Mouse (Mus musculus) ES-E14 (cell line): ENCODE measurements at regions not wholly inside any gene's neighbourhood (a gene's known extent, or its start where the extent isn't known, plus 50 kb on each side); places are given as distances from the start of the nearest gene placed in this dataset.

ENCODE experiments used
- DNase-seq: peaks from one replicate; pipeline ENCODE4 v3.0.0-alpha.2; 2013; ENCODE audit warnings: low read depth, low spot score
- H3K27ac ChIP-seq: 2 replicates; pipeline ENCODE4 v1.5.1; 2012; ENCODE audit warnings: low read depth, mild to moderate bottlenecking, low read length, moderate library complexity, mixed read lengths; ENCODE audit not compliant: poor library complexity, insufficient read depth, severe bottlenecking
- H3K36me3 ChIP-seq: 2 replicates; pipeline ENCODE4 v1.6.1; 2012; ENCODE audit warnings: mild to moderate bottlenecking, low read length, moderate library complexity, mixed read lengths; ENCODE audit not compliant: control insufficient read depth, poor library complexity, insufficient read depth, severe bottlenecking
- H3K4me1 ChIP-seq, 2 experiments: fragments of 150-350 bp in 1 of 2; sonication (generic) in 1 of 2; 2 replicates each; pipeline ENCODE4 v1.6.1; 2012; ENCODE audit warnings: low read length in 2 of 2, mild to moderate bottlenecking in 1 of 2, mixed read lengths in 1 of 2; ENCODE audit not compliant: control insufficient read depth in 2 of 2, insufficient read depth in 2 of 2, poor library complexity in 1 of 2
- H3K4me3 ChIP-seq, 2 experiments: fragments of 150-350 bp in 1 of 2; sonication (generic) in 1 of 2; 2 replicates each; pipeline ENCODE4 v1.5.1; 2012; ENCODE audit warnings: low read length in 2 of 2, low read depth in 1 of 2, mild to moderate bottlenecking in 1 of 2, mixed read lengths in 1 of 2; ENCODE audit not compliant: insufficient read depth in 1 of 2, poor library complexity in 1 of 2, severe bottlenecking in 1 of 2
- H3K9ac ChIP-seq: 2 replicates; pipeline ENCODE4 v1.6.1; 2012; ENCODE audit warnings: low read depth, mild to moderate bottlenecking, low read length, mixed read lengths; ENCODE audit not compliant: poor library complexity, insufficient read depth, severe bottlenecking
- H3K9me3 ChIP-seq: fragments of 150-350 bp; sonication (generic); 2 replicates; pipeline ENCODE4 v1.6.1; 2012; ENCODE audit warnings: low read depth, mild to moderate bottlenecking, low read length; ENCODE audit not compliant: control insufficient read depth, insufficient read depth
- CHD2 ChIP-seq: IDR thresholded peaks from 2 replicates; pipeline ENCODE4 v1.6.1; 2014; ENCODE audit warnings: mild to moderate bottlenecking, low read depth, low read length, inconsistent platforms
- HCFC1 ChIP-seq: IDR thresholded peaks from 2 replicates; pipeline ENCODE4 v1.6.1; 2012; ENCODE audit warnings: low read length, inconsistent platforms, borderline replicate concordance; ENCODE audit not compliant: insufficient read depth
- MAFK ChIP-seq: IDR thresholded peaks from 2 replicates; pipeline ENCODE4 v1.6.1; 2014; ENCODE audit warnings: mild to moderate bottlenecking, low read depth, low read length, inconsistent platforms; ENCODE audit not compliant: insufficient read depth
- ZC3H11A ChIP-seq: IDR thresholded peaks from 2 replicates; pipeline ENCODE4 v1.6.1; 2012; ENCODE audit warnings: low read depth, mild to moderate bottlenecking, inconsistent platforms, low read length, borderline replicate concordance
- ZNF384 ChIP-seq: IDR thresholded peaks from 2 replicates; pipeline ENCODE4 v1.6.1; 2012; ENCODE audit warnings: low read depth, low read length, inconsistent platforms
- in situ Hi-C, 2 experiments: fragments of 600-800 bp; cut with MboI; formaldehyde crosslinking; loops; one replicate each; pipeline ENCODE4 v1.15.1; 2025; ENCODE audit warnings: low sequenced_read_pairs in 2 of 2, inconsistent platforms in 1 of 2; ENCODE audit not compliant: unreplicated experiment in 2 of 2

DNA sequence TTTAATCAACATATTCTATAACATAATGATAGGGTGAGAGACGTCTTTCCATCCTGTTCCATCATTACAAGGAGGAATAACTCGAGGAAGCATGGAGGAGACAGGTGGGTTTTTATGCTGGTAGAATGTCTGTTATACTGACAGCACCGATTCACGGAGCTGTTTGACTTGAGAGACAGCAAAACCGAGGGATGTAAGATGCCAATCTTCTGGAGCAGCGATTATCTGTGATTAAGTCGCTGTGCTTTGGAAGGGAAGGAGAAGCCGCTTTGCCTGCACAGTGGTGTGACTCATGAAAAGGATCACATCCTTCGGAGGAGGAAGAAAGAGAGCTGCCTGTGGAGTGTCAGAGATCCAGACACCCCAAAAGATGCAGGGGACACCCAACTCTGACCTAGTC is 205.4 kb downstream of the Drd1 start:
- H3K9ac ChIP-seq: no peak overlapping the region
- no peak overlapping the region for H3K27ac ChIP-seq
- TF ChIP-seq ZC3H11A: no peak
- TF ChIP-seq CHD2: no peak
- TF ChIP-seq ZNF384: no peak
- TF ChIP-seq MAFK: no peak
- TF ChIP-seq HCFC1: no peak
- no peaks in the 10 kb centered on the region for H3K9me3 ChIP-seq
- in situ Hi-C loops: no loop called here
- H3K4me1 ChIP-seq: no peaks in the 10 kb centered on the region
- H3K36me3 ChIP-seq: no peaks in the 10 kb centered on the region
- DNase-seq: no peak
- H3K4me3 ChIP-seq: no peak overlapping the region

DNA sequence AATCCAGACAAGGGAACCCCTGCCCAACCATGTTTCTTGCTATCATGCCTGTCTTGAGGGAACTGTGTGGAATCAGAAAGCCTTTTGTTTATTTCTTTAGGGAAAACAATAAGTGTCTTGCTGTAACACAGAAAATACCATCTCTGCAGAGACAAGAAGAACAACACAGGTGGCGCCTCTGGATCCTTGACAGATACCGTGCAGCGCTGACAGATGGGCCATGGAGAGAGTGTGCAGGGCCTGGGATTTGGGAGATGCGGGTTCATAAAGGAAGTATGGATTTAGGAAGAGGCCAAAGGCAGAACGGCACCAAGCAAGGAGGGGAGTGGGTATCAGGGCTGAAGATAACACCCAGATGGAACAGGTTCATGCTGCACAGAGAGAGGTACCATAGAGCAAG is 209.3 kb downstream of the Drd1 start:
- no peaks in the 10 kb centered on the region for H3K9me3 ChIP-seq
- H3K36me3 ChIP-seq: no peaks in the 10 kb centered on the region
- in situ Hi-C loops: no loop called here
- TF ChIP-seq HCFC1: no peak
- TF ChIP-seq MAFK: no peak
- TF ChIP-seq ZC3H11A: no peak
- TF ChIP-seq ZNF384: no peak
- TF ChIP-seq CHD2: no peak
- no peak for DNase-seq
- H3K27ac ChIP-seq: no peak overlapping the region
- no peaks in the 10 kb centered on the region for H3K4me1 ChIP-seq
- H3K9ac ChIP-seq: no peak overlapping the region
- H3K4me3 ChIP-seq: no peak overlapping the region

DNA sequence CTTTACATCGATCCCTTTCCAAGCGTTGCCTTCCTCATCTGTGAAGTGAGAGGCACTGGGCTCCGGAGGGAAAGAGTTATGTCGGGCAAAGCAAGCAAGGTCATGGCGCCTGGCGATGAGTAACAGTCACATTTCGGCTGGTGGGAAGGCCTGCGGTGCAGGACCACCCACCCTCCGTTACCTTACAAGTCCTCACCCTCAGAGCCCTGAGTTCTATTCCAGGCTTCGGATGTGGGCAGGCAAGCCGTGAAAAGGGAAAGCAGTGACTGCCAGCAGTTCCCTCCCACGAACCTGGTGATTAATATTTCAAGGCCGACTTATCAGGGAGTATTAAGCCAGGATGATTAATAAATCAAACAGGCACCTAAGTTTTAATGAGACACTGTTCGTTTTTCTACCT is 209.7 kb downstream of the Drd1 start:
- no peak for TF ChIP-seq ZC3H11A
- no peak for TF ChIP-seq ZNF384
- TF ChIP-seq MAFK: no peak
- no peak overlapping the region for H3K27ac ChIP-seq
- no peaks in the 10 kb centered on the region for H3K9me3 ChIP-seq
- in situ Hi-C loops: no loop called here
- H3K4me3 ChIP-seq: no peak overlapping the region
- H3K9ac ChIP-seq: no peak overlapping the region
- H3K36me3 ChIP-seq: no peaks in the 10 kb centered on the region
- no peak for DNase-seq
- H3K4me1 ChIP-seq: no peaks in the 10 kb centered on the region

DNA sequence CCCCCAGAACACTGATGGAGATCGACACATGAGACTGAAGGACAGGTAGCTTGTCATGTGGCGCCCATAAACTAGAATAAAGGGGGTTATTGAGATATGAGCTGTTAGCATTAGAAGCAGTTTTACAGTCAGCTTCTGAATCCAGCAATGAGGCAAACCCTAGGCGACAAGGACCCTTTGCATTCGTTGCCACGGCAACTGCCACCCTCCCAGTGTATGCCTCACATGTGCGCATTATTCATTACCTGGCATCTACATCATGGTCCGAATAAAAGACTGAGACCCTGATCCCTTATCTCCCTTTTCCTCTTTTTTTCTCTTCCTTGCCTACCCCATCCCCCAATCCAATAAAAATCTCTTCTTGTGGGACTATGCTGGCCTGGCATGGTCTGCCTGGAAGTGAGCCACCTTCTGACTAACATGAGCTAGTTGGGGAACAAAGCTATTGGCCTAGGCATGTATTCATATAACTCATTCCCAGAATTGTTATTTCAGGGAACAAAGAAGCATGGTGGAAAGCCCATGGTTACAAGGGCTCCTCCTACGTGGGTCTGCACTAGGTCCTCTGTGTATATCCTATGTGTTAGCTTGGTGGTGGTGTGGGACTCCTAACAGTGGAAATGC is 229.4 kb downstream of the Drd1 start:
- in situ Hi-C loops: no loop called here
- Histone ChIP-seq H3K4me3 (no peak overlapping the region), H3K4me1 (0 out of 4 replicates have a peak, but pooled peaks cover 0 to 2% of the 10 kb centered on the region in 2 experiments), H3K9me3 (no peaks in the 10 kb centered on the region), H3K36me3 (no peaks in the 10 kb centered on the region), H3K27ac (no peak overlapping the region), H3K9ac (no peak overlapping the region)
- peak; percentile 17 for DNase-seq
- no peak for TF ChIP-seq ZC3H11A
- TF ChIP-seq ZNF384: no peak
- TF ChIP-seq CHD2: no peak
- no peak for TF ChIP-seq HCFC1
- no peak for TF ChIP-seq MAFK

DNA sequence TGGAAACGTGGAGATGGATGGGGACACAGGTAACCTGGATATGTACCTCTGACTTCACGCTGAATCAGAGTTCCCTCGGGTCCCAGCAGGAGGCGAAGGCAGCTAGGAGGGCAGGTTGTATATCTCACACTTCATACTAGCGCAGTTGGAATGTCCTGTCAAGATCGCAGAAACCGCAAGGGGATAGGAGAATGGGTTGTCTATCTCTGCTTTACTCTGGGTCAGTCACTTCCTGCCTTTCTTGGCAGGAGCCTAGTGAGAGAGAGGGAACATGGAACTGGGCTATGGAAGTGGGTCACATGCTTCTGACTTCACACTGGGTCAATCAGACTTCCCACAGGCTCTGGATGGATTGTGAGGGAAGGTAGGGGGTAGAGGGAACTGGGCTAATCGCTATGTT is 233.4 kb downstream of the Drd1 start:
- no peak for DNase-seq
- H3K9me3 ChIP-seq: no peaks in the 10 kb centered on the region
- no peak overlapping the region for H3K9ac ChIP-seq
- H3K27ac ChIP-seq: no peak overlapping the region
- TF ChIP-seq HCFC1 (no peak), ZC3H11A (no peak)
- in situ Hi-C loops: no loop called here
- 0 out of 4 replicates have a peak, but pooled peaks cover 0 to 2% of the 10 kb centered on the region in 2 experiments for H3K4me1 ChIP-seq
- no peaks in the 10 kb centered on the region for H3K36me3 ChIP-seq
- no peak overlapping the region for H3K4me3 ChIP-seq
